In genomic region chr15:98144861-98145507, GRCm38 (mm10) we compare ENCODE assay signal across 8 mouse cellular contexts. TPM values are rescaled to one million over a fixed set of nuclear protein-coding genes. Genes with fewer than 3 reads are reported as not detected.
DNase-seq lines count a peak whose midpoint lies in the region; ATAC-seq lines count a peak whose summit lies in the region.

No protein-coding gene starts in this region.

- WGBS in hindbrain, embryonic 12.5 days, result 1% methylated on average over 35 of the region's 36 CpGs
- WGBS in liver, embryonic 15.5 days (ENCODE audit: insufficient replicate concordance), result 1% methylated on average over 35 of the region's 36 CpGs
- WGBS in stomach, embryonic 14.5 days, result 1% methylated on average over 36 of the region's 36 CpGs

- H3K36me3 ChIP-seq in hindbrain, embryonic 12.5 days, result peaks cover 17% of the 10 kb centered on the region
- peaks cover 20% of the 10 kb centered on the region for H3K36me3 ChIP-seq in liver, embryonic 15.5 days (replicated peaks)
- H3K36me3 ChIP-seq in stomach, embryonic 14.5 days (ENCODE audit: control insufficient read depth, insufficient read depth, low read length), result peaks cover 9% of the 10 kb centered on the region

- H3K27ac ChIP-seq in hindbrain, embryonic 12.5 days, result peak overlapping the region; percentile 80
- peak overlapping the region; percentile 70 for H3K27ac ChIP-seq in liver, embryonic 15.5 days (replicated peaks)
- H3K27ac ChIP-seq in stomach, embryonic 14.5 days (ENCODE audit: low read length), result peak overlapping the region; percentile 55; the same call in 1 of the 2 replicates

- peak; percentile 67 for ATAC-seq in hindbrain, embryonic 12.5 days (ENCODE audit: low FRiP score)
- ATAC-seq in liver, embryonic 15.5 days (ENCODE audit: insufficient read depth), result peak; percentile 68
- peak; percentile 74 for ATAC-seq in stomach, embryonic 14.5 days (ENCODE audit: insufficient number of reproducible peaks, insufficient read depth, low FRiP score, low read depth)

- H3K4me1 ChIP-seq in hindbrain, embryonic 12.5 days, result peaks cover 13% of the 10 kb centered on the region
- H3K4me1 ChIP-seq in liver, embryonic 15.5 days (replicated peaks), result peaks cover 19% of the 10 kb centered on the region
- H3K4me1 ChIP-seq in stomach, embryonic 14.5 days (ENCODE audit: control insufficient read depth, insufficient read depth, low read length), result 0 out of 2 replicates have a peak, but pooled peaks cover 6% of the 10 kb centered on the region

- no peaks in the 10 kb centered on the region for H3K9me3 ChIP-seq in hindbrain, embryonic 12.5 days (replicated peaks)
- H3K9me3 ChIP-seq in liver, embryonic 15.5 days (replicated peaks), result no peaks in the 10 kb centered on the region
- no peaks in the 10 kb centered on the region for H3K9me3 ChIP-seq in stomach, embryonic 14.5 days (ENCODE audit: control insufficient read depth, low read depth, low read length)

- H3K27me3 ChIP-seq in hindbrain, embryonic 12.5 days, result no peaks in the 10 kb centered on the region
- H3K27me3 ChIP-seq in liver, embryonic 15.5 days, result no peaks in the 10 kb centered on the region
- no peaks in the 10 kb centered on the region for H3K27me3 ChIP-seq in stomach, embryonic 14.5 days (ENCODE audit: control insufficient read depth, insufficient read depth, low read length)

- H3K9ac ChIP-seq in hindbrain, embryonic 12.5 days, result peak overlapping the region; percentile 98
- H3K9ac ChIP-seq in liver, embryonic 15.5 days, result peak overlapping the region; percentile 86
- peak overlapping the region; percentile 90 for H3K9ac ChIP-seq in stomach, embryonic 14.5 days (replicated peaks; ENCODE audit: low read depth, low read length)

- DNase-seq in adrenal gland, postnatal 36 days, result peak; percentile 28 to 55
- no peak for DNase-seq in adrenal gland, adult (ENCODE audit: inconsistent age in 2 of 2, low spot score in 1 of 2)
- DNase-seq in 3T3-L1 (ENCODE audit: low read depth, low spot score), result peak; percentile 39
- DNase-seq in embryo, embryonic 10.5 days (ENCODE audit: low spot score), result peak; percentile 48
- DNase-seq in cerebellum, adult 9-10 months, result no peak

- H3K4me3 ChIP-seq in hindbrain, embryonic 12.5 days, result peak overlapping the region; percentile 97
- H3K4me3 ChIP-seq in liver, embryonic 15.5 days (replicated peaks), result peak overlapping the region; percentile 75
- H3K4me3 ChIP-seq in stomach, embryonic 14.5 days (ENCODE audit: low read depth, low read length), result peak overlapping the region; percentile 99

- H3K4me2 ChIP-seq in hindbrain, embryonic 12.5 days (replicated peaks), result peak overlapping the region; percentile 89
- H3K4me2 ChIP-seq in liver, embryonic 15.5 days, result peak overlapping the region; percentile 82
- peak overlapping the region; percentile 80 for H3K4me2 ChIP-seq in stomach, embryonic 14.5 days (replicated peaks; ENCODE audit: low read depth, low read length)

RNA-seq across cellular contexts. Expression of gene Asb8, which starts 20.4 kb away (rescaled TPM):
- total RNA-seq in adrenal gland, postnatal 36 days (2021), result 10 to 100 TPM; 37.3 to 43.0 TPM
- 45.1 and 49.3 TPM in 2 replicates for polyA plus RNA-seq in hindbrain, embryonic 12.5 days (2016; fragmentation: Nextera tagmentation; extraction: Ambion mirVana)
- 20.4 and 23.8 TPM in 2 replicates for polyA plus RNA-seq in liver, embryonic 15.5 days (2015; fragmentation: Nextera tagmentation; extraction: Ambion mirVana)
- polyA plus RNA-seq in stomach, embryonic 14.5 days (2014; fragmentation: Nextera tagmentation; extraction: Ambion mirVana), result 47.6 and 51.7 TPM in 2 replicates

RNA-seq across cellular contexts. Expression of gene Ccdc184, which starts 22.0 kb away (rescaled TPM):
- under 1 TPM; 0.50 to 0.92 TPM for total RNA-seq in adrenal gland, postnatal 36 days (2021)
- polyA plus RNA-seq in hindbrain, embryonic 12.5 days (2016; fragmentation: Nextera tagmentation; extraction: Ambion mirVana), result 24.7 and 26.7 TPM in 2 replicates
- polyA plus RNA-seq in liver, embryonic 15.5 days (2015; fragmentation: Nextera tagmentation; extraction: Ambion mirVana), result 0.06 TPM in 1 of 2 replicates, not detected in the other
- 1.8 and 2.4 TPM in 2 replicates for polyA plus RNA-seq in stomach, embryonic 14.5 days (2014; fragmentation: Nextera tagmentation; extraction: Ambion mirVana)

RNA-seq across cellular contexts. Expression of gene Olfr288, which starts 50.4 kb away (rescaled TPM):
- total RNA-seq in adrenal gland, postnatal 36 days (2021), result not detected
- not detected in 2 replicates for polyA plus RNA-seq in hindbrain, embryonic 12.5 days (2016; fragmentation: Nextera tagmentation; extraction: Ambion mirVana)
- polyA plus RNA-seq in liver, embryonic 15.5 days (2015; fragmentation: Nextera tagmentation; extraction: Ambion mirVana), result not detected in 2 replicates
- polyA plus RNA-seq in stomach, embryonic 14.5 days (2014; fragmentation: Nextera tagmentation; extraction: Ambion mirVana), result not detected in 2 replicates

RNA-seq across cellular contexts. Expression of gene Senp1, which starts 51.4 kb away (rescaled TPM):
- 10 to 100 TPM; 16.0 to 16.8 TPM for total RNA-seq in adrenal gland, postnatal 36 days (2021)
- polyA plus RNA-seq in hindbrain, embryonic 12.5 days (2016; fragmentation: Nextera tagmentation; extraction: Ambion mirVana), result 38.7 and 39.1 TPM in 2 replicates
- polyA plus RNA-seq in liver, embryonic 15.5 days (2015; fragmentation: Nextera tagmentation; extraction: Ambion mirVana), result 13.7 and 14.8 TPM in 2 replicates
- polyA plus RNA-seq in stomach, embryonic 14.5 days (2014; fragmentation: Nextera tagmentation; extraction: Ambion mirVana), result 35.5 and 35.8 TPM in 2 replicates

RNA-seq across cellular contexts. Expression of gene Pfkm, which starts 52.6 kb away (rescaled TPM):
- total RNA-seq in adrenal gland, postnatal 36 days (2021), result 10 to 100 TPM; 59.9 to 65.4 TPM
- 53.4 TPM in 2 replicates for polyA plus RNA-seq in hindbrain, embryonic 12.5 days (2016; fragmentation: Nextera tagmentation; extraction: Ambion mirVana)
- 22.2 and 24.3 TPM in 2 replicates for polyA plus RNA-seq in liver, embryonic 15.5 days (2015; fragmentation: Nextera tagmentation; extraction: Ambion mirVana)
- 29.6 and 33.7 TPM in 2 replicates for polyA plus RNA-seq in stomach, embryonic 14.5 days (2014; fragmentation: Nextera tagmentation; extraction: Ambion mirVana)

Comparison
In these comparisons a context has a peak if more than half of its experiments do, and no peak if none do; other contexts are left out.
1. DNase-seq: peak in adrenal gland, postnatal 36 days (2 of 2), 3T3-L1 (single experiment) and embryo, embryonic 10.5 days (single experiment); none in adrenal gland, adult (0 of 2) and cerebellum, adult 9-10 months (single experiment).
2. Peak in every context shown above with its lines, with median percentiles within 50 percentile points of each other: ATAC-seq, H3K27ac ChIP-seq, H3K4me2 ChIP-seq, H3K4me3 ChIP-seq and H3K9ac ChIP-seq.